Mouse (Mus musculus) cortical plate, adult 2 months (tissue): ENCODE data around the gene Adamts18.

ENCODE experiments used
- CTCF ChIP-seq: fragments of 200-500 bp; IDR thresholded peaks from 2 replicates; pipeline ENCODE4 v1.5.1; 2011; ENCODE audit warnings: mild to moderate bottlenecking, control low read depth, low read length; ENCODE audit not compliant: insufficient read depth; ENCODE audit errors: extremely low read depth
- POLR2A ChIP-seq: fragments of 200-500 bp; IDR thresholded peaks from 2 replicates; pipeline ENCODE4 v1.6.1; 2011; ENCODE audit warnings: mild to moderate bottlenecking, low read length, control low read depth; ENCODE audit not compliant: insufficient read depth; ENCODE audit errors: extremely low read depth

DNA sequence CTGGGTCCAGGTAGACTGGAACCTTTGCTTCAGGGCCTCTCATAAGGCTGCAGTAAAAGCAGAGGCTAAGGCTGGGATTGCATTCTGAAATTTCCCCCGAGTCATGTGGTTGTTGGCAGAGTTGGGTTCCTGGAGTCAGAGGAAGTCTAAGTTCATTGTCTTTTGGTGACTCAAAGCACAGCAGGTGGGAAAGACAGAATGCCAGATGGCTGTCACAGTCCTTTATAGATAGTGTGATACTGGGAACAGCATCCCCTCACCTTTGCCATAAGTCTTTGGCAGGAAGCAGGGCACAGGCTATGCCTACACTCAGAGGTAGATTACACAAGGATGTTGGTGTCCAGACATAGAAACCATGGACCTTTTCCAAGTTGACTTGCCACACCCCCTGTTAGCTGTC is 47.9 kb upstream of the Adamts18 start:
- TF ChIP-seq POLR2A (no peak), CTCF (no peak)
